Mouse (Mus musculus): ENCODE measurements around the gene Sat1. TPM values are rescaled to one million over a fixed set of nuclear protein-coding genes. Genes with fewer than 3 reads are reported as not detected.

The Sat1 gene
- 862 TPM for polyA plus RNA-seq (2014; fragmentation: Illumina TruSeq; extraction: RNeasy Lipid Tissue Mini Kit (QIAGEN cat#74804); ENCODE audit: low read depth, low replicate concordance)

GRCm38 (mm10) chrX:155216271-155216670, at the start of gene Sat1:
Gene Sat1, minus strand, starts transcription at chrX:155216449.

GRCm38 (mm10) chrX:155262235-155262914, 46.1 kb upstream of the Sat1 start, which contains the start of gene Acot9:
Gene Acot9, plus strand, starts transcription at chrX:155262443.

Other genes starting within 250 kb of the Sat1 start
- not detected for gene Magea8, start 220.6 kb downstream of the Sat1 start, polyA plus RNA-seq (2014; fragmentation: Illumina TruSeq; extraction: RNeasy Lipid Tissue Mini Kit (QIAGEN cat#74804); ENCODE audit: low read depth, low replicate concordance)
- gene Magea5, start 153.3 kb downstream of the Sat1 start, polyA plus RNA-seq (2014; fragmentation: Illumina TruSeq; extraction: RNeasy Lipid Tissue Mini Kit (QIAGEN cat#74804); ENCODE audit: low read depth, low replicate concordance), result not detected
- not detected for gene Magea1, start 126.7 kb downstream of the Sat1 start, polyA plus RNA-seq (2014; fragmentation: Illumina TruSeq; extraction: RNeasy Lipid Tissue Mini Kit (QIAGEN cat#74804); ENCODE audit: low read depth, low replicate concordance)
- gene Magea2, start 122.8 kb downstream of the Sat1 start, polyA plus RNA-seq (2014; fragmentation: Illumina TruSeq; extraction: RNeasy Lipid Tissue Mini Kit (QIAGEN cat#74804); ENCODE audit: low read depth, low replicate concordance), result not detected
- gene Cldn34b2, start 88.0 kb downstream of the Sat1 start, polyA plus RNA-seq (2014; fragmentation: Illumina TruSeq; extraction: RNeasy Lipid Tissue Mini Kit (QIAGEN cat#74804); ENCODE audit: low read depth, low replicate concordance), result not detected
- gene Acot9, start 46.0 kb upstream of the Sat1 start, polyA plus RNA-seq (2014; fragmentation: Illumina TruSeq; extraction: RNeasy Lipid Tissue Mini Kit (QIAGEN cat#74804); ENCODE audit: low read depth, low replicate concordance), result 154 TPM
- gene Prdx4, start 124.3 kb upstream of the Sat1 start, polyA plus RNA-seq (2014; fragmentation: Illumina TruSeq; extraction: RNeasy Lipid Tissue Mini Kit (QIAGEN cat#74804); ENCODE audit: low read depth, low replicate concordance), result 67.3 TPM

Data from kidney, adult 10 weeks (tissue).